Mouse (Mus musculus) adrenal gland, postnatal 36 days (tissue): ENCODE measurements around the gene Obscn. TPM values are rescaled to one million over a fixed set of nuclear protein-coding genes. Genes with fewer than 3 reads are reported as not detected.

Experiments
- DNase-seq, 2 experiments: peaks; one replicate each; pipeline ENCODE4 v3.0.0; 2021; ENCODE audit warnings: mixed read lengths in 1 of 2
- total RNA-seq, 2 experiments: library from RNA; stranded (reverse); gene quantifications; 2 replicates each; pipeline ENCODE4 v1.2.3; 2021

Obscn gene
- total RNA-seq, 2 experiments from 2014 or later: 0.93 to 0.95 TPM

DNA sequence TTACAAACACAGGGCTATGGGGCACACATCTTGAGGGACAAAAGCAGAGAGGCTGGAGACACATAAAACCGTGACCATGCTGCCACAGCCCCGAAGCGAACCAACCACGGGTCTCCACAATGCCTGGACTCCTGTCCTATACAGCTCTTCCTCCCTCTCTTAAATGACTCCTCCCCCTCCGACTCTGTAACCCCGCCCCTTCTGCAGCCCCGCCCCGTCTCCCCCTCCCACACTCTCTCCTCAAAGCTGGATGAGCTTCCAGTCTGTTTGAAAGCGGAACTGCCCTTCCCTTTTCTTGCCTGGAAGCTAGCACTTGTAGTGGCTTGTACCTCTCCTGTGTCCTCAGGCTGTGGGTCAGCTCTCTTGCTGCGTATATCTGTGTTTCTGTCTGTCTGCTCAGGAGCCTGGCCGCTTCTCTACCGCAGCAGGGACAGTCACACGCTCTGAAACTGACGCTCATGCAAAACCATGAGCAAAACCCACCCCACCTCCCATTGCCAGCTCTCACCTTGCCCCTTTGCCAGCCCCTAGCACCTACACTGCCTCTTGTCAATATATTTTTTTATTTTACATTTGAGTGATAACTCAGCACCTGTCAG lies 5.7 kb upstream of the Obscn start:
- DNase-seq: no peak

DNA sequence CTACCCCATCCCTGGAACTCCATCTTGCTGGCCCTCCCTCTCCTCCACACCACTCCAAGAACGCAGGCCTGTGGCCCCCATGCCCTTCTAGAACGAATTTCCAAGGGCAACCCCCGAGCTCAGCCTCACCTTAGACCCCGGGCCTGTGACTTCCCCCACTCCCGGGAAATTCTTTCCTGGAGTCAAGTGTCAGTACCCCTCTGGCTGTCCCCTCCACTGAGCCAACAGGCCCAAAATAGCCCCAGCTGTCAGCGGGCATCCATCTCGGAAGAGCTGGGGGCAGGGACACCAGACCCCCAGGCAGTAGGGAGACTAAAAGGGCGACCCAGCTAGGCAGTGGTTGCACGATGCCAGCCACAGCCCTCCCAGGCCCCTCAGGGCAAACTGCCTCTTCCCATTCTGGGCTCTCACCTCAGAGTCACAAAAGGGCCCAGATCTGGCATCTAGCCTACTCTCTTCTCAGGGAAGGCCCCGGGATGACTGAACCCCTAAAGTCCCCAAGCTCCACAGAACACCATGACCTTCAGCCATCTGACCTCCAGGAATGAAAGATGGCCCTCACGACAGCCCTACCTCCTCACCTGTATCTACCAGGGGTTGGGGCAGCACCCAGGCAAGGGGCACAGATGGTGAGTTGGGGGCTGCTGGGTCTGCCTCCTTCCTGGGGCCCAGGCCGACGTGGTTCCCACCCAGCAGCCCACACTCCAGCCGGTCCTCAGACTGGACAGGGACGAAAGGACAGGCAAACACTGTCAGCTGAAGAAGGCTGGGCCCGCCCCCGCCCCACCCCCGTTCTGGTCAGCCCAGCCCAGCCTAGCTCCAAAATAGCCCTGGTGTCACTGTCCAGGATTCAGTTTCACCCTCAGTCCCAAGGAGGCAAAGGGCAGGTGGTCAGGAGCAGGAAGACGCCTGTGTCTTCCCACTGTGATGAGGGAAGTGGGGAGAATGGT lies 2.6 kb upstream of the Obscn start:
- no peak for DNase-seq

DNA sequence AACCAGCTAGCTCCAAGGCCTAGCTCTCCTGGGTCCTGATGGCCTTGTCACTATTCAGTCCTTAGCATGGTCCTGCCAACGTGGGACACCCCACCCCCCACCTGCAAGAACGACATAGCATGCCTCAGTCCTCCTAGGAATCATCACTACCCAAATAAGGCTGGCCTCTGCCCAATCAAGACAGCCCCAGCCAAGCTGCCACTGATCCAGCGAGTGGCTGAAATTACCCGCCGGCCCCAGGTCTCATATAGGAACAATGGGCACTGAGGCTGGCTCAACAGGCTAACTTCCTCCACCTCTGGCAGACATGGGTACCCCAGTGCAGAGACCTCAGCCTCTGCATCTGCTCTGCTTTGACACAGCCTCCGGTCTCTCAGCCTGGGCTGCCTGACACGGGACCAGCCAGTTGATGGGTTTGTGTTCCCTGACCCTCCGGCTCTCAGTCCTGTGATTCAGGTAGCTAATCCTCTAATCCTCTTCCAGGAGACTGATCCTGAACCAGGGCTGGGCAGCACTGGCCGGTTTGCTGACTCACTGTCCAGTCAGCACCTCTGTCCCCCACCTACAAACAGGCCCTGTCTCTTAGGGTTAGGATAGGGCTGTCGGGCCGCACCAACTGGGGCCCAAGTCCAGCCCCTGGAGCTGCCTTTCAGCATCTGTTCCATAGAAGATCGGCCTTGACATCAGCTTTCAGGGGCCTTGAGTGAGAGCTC lies 948 bp upstream of the Obscn start:
- no peak for DNase-seq

DNA sequence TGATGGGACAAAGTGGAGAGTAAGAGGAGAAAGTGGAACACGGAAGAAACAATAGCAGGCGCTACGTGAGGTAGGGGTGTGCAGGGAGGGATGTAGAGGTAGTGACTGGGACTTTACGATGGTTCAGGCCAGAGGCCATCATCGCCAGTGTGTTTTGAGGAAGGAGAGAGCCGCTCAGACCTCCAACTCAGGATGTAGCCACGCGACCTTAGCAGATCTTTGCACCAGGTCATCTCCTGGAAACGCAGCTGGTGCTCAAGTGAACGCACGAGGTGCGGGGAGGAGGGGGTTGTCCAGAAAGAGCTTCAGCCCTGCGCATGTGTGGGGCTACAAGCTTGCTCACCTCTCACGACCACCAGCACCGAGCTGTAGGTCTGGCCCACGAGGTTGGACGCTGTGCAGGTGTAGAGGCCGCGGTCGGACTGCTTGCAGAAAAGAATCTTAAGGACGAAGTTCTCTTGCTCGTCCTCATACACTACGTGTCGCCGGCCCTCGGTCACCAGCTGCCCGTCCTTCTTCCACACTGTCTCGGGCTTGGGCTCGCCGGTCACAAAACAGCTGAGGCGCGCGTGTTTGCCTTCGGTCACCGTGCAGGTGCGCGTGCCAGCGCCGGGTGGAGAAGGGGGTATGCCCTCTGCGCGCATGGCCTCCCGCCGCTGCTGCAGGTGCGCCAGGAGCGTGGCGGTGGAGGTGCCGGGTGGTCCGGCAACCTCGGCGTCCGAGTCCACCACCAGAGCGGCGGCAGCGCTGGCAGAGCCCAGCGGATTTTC lies 966 bp downstream of the Obscn start:
- no peak for DNase-seq

DNA sequence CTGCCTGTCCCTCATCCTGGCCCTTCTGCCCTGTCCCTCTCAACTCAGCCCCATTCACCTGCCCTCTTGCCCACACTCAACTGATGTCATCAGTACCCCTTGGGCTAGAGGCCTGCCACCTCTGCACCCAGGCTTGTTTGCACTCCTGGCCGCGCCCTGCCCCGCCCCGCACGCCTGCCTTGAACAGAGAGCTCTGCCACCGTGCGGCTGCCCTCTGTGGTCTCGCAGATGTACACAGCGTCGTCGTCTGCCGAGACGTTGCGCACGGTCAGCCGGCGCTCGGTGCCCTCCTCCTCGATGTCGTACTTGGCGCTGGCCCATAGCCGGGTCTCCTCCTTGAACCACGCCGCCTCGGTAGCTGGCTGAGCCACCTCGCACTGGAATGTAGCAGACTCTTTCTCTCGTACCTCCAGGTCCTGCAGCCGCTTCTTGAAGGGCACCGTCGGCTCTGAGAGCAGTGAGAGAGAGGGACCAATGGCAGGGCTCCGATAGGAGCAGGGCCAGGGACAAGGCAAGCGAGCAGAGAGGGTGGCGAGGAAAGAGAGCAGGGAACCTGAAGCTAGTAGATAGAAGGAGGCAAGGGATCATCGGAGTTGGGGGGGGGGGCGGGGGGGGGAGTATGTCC lies 1.7 kb downstream of the Obscn start:
- DNase-seq: peak; percentile 31 to 35

DNA sequence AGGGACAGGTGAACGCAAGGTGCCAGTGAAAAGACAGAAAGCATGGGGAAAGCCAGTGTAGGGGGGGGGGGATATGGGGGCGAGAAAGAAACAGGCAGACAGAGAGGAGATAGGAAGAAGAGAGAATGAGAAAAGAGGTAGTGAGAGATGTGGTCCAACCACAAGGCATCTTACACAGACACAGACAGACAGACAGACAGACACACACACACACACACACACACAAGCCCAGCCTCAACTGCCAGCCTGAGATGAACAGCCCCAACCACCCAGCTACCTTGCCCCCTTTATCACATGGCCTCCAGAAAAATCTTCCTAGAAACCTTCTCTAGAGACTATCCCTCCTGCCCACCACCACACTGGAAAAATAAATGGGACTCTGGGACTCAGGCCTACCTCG lies 4.1 kb downstream of the Obscn start:
- no peak for DNase-seq

DNA sequence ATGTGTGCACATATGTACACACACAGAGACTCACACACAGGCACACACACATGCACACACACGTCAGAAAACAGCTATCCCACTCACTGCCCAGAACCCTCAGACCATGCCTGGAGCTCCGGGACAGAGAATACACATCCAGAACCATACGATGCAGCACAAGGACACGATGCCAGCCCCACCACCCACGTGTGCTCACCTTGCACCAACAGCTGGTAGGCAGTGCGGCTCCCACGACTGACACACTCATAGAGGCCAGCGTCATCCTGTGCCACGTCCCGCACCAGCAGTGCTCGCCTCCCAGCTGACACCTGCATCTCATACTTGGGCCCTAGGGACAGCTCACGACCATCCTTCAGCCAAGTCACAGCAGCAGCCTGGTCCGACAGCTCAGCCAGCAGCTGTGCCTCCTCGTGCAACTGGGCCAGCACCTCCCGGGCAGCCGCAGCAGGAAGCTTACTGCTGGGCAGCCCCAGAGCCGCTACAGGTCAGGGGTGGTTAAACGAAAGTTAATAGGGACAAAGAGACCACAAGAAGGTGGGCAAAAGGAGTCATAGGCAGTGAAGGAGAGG lies 4.8 kb downstream of the Obscn start:
- DNase-seq: no peak

DNA sequence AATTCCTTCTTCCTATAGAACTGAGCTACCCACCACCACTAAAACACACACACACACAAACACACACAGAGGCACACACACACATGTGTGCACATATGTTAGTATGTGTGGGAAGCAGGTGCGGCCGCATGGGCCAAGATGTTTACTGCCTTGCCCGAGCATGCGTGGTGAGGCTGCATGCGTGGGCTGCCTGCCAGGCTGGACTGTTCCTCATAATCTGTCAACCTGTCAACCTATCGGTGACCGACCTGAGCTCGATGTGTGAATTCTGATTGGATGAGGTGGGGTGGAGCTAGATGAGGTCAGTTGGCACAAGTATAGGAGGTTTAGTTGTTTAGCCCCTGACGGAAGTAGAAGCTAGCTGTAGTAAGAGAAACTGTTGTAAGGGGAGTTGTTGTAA lies 5.4 kb downstream of the Obscn start:
- DNase-seq: no peak

DNA sequence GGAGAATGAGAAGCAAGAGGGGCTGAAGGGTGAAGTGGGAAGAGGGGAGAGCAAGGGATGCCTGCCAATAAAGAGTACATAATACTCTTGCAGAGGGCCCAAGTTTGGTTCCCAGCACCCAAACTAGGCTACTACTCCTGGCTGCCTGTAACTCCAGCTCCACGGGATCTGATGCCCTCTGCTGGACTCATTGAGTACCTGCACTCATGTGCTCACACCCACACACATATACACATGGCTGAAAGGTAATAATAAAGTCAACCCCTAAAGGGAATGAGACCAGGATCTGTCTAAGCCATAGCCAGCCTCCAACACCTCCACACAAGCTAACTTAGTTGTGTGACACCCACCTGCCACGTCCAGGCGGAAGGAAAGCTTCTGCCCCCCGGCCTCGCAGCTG lies 30.3 kb downstream of the Obscn start:
- DNase-seq: no peak

DNA sequence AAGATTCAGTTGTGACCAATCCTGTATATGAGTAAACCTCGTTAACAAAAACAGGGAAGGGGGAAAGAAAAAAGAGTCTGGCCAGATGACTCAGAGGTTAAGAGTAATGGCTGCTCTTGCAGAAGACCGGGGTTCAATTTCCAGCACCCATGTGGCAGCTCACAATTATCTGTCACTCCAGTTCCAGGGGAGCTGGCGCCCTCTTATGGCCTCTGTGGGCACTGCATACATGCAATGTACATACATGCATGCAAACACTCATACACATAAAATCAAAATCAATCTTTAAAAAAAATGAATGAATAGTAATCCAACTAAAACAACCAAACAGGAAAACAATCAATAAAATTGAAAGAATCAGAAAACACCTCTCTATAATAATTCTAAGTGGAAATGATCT lies 33.9 kb downstream of the Obscn start:
- DNase-seq: no peak

DNA sequence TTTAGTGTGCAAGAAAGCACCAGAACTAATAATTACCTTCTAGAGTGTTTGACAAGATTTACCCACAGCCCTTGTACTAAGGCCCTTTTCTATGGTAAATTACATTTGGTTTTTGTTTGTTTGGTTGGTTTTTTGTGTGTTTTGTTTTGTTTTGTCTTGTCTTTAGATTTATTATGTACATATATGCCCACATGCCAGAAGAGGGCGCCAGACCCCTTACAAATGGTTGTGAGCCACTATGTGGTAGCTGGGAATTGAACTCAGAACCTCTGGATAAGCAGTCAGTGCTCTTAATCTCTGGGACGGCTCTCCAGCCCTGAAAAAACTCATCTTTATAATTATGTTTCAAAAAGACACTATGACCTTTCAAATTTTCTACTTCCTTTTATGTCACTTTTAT lies 37.9 kb downstream of the Obscn start:
- DNase-seq: peak; percentile 68 to 76

DNA sequence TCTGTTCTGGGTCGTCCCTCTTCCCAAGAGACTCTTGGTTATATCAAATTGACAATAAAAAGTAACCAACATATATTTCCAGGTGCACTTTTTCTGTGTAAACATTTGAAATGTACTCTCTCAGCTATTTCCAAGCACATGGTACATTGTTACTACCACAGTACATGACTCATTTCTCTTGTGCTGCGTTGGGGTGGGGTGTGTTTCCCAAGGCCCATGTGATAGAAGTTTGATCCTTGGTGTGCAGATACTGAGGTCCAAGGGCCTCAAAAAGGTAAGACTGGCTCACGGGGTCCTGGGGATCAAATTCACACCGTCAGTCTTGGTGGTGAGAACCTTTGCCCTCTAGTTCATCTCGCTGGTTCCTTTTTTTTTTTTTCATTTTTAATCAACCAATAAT lies 38.4 kb downstream of the Obscn start:
- DNase-seq: no peak

DNA sequence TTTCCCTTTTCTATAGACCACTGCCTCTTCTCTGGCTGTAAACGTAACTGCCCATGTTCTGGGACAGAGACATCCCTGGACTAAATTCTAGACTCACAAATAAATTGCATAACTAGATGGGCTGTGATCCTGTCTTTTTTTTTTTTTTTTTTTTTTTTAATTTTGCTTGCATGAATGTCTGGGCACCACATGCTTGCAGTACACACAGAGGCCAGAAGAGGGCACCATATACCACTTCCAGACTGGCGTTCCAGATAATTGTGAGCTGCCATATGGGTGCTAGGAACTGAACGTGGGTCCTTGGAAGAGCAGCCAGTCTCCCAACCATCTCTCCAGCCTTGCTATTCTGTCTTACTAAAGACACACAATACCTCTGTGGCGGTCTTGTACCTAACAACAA lies 42.0 kb downstream of the Obscn start:
- DNase-seq: no peak

DNA sequence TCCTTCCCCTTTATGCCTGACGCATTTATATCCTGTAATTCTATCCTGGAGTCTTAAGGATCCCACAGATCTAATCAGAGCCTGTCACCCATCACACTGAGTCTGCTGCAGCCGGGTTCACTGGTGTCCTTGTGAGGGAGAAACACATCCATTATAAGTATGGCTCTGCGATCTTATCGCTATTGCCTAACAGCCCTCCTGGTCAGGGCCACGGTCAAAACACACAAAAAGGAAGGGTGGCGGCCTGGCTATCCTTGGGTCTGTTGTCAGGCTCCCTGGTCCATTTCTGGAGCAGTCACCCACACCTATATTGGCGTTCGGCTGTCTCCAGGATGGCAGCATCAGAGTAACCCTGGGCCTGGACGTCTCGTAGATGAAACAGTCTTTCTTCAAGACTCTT lies 48.6 kb downstream of the Obscn start:
- DNase-seq: peak; percentile 30 to 61

DNA sequence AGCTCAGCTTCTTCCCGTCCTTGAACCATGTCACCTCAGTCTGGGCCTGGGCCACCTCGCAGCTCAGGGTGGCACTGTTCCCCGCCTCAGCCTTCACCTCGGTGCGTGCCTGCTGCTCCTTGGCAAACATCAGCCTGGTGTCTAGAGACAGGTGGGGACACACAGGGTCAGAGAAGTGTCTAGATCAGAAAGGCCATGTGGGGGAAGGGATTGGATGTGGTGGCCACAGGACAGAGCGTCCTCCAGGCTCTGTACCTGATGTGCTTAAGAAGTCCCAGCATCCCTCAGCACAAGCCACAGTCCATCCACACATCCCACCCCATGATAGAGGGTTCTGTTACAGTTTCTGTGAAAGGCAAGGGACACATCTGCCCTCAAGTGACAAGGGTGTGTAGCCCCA lies 51.0 kb downstream of the Obscn start:
- DNase-seq: no peak

DNA sequence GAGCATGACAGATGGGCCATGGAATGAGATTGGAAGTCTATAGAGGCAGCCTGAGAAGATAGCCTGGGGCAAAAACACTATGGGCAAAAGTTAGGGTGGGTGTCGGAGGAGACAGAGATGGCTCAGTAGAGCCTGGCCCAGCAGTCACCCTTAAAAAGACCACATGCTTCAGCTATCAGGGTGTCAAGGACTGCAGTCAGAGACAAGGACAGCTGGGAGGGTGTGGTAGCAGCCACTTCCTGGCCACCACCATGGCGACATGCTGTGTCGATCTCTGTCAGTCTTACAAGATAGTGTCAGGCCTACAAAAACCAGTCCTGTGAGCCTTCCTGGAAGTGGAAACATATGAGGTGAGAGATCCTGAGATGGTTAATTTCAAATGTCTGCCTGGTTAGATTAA lies 53.1 kb downstream of the Obscn start:
- no peak for DNase-seq

DNA sequence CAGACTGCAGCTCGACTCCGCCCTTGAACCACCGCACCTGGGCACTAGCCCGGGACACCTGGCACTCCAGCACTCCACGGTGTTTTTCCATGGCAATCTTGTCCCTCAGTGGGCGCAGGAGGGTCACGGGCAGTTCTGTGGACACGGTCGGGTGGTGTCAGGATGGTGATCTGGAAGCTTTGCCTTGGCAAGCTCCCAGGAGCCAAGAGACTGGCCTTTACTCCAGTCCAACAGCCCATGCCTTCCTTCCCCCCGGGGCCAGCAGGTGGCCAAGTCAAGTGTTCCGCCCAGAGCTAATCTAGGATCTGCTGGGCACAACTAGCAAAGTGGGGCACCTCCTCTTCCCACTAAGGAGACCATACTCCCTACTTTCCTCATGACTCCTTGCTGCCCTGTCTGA lies 57.9 kb downstream of the Obscn start:
- DNase-seq: no peak

DNA sequence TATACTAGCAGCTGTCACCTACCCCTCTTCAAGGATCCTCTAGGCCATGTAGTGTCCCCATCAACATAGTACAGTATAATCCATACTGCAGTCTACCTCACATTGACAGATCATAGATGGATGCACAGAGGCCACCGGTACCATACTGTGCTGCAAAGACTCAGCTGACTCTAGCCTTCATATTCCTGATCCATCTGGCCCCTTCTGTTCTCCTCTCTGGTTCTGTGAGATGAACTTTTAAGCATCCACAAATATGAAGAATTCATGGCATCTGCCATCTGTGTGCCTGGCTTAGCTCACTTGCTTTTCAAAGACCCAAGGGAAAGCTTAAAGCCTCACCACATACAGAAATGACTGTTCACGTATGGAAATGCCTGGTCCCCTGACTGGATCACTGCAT lies 65.9 kb downstream of the Obscn start:
- DNase-seq: no peak

DNA sequence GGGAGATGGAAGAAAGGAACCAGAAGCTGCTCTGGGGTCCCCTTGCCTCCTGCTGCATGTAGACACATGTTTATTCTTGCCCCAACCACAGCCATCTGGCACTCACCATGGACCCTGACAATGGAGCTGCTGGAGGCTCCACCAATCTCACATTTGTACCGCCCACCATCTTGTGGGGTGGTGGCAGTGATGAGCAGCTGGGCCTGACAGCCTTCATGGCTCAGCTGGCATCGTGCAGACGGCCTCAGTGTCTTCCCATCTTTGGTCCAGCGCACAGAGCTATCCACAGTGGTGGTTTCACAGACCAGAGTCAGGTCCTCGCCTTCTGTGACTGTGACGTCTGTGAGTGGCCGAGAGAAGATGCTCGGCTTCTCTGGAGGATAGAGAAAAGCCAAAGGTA lies 67.3 kb downstream of the Obscn start:
- DNase-seq: no peak

DNA sequence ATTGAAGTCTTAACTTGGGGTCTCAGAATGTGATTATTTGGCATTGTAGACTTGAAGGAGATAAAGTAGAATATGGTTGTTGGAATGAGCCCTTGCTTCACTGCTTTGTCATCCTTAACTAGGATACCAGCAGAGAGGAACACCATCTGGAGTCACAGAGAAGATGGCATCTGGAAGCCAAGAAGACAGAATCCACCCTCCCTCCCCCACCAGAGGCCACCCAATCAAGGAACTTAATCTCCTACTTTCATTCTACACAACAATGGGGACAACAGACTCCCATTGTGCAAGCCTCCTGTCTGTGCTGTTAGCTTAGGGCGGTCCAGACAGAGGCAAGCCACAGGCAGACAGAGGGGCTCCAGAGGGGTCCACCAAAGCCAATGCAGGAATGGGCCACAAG lies 67.8 kb downstream of the Obscn start:
- no peak for DNase-seq

DNA sequence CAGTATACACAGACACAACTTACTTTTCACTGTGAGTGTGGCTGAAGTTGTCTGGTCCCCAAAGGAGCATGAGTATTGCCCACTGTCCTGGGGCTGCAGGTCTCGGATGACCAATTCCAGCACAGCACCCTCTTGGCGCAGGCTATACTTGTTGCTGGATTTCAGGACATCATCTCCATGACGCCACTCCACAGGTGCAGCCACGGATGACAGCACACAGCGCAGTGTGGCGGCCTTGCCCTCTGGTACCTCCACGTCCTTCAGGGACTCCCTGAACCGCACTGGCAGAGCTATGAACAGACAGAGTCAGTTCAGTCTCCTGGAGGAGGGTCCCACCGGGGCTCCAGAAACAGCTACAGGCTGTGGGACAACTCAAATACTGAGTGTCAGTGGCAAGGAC lies 68.3 kb downstream of the Obscn start:
- no peak for DNase-seq

DNA sequence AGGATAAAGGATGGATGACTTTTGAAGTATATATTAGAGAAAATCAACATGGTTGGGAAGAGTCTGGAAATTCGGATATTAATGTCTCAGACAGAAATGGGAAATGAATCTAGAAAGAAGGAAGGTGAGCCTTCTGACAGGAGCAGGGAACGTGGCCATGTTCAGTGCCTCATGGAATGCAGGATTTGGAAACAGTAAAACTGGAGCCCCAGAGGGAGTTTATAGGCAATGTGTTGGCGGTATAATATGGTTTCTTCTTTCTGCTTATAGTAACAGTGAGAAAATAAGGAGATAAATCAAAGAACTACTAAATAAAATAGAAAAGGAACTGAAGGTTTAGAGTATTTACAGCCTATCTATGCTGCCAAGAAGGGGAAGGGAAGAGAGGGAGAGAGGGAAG lies 78.2 kb downstream of the Obscn start:
- DNase-seq: no peak
